Mouse (Mus musculus): ENCODE data around the gene Lce1b.
"Not testable (repeated sequence)": the region's sequence is repeated elsewhere in the genome, so short reads cannot be mapped to it uniquely, and the experiment has no call there.

Lce1b gene

DNA sequence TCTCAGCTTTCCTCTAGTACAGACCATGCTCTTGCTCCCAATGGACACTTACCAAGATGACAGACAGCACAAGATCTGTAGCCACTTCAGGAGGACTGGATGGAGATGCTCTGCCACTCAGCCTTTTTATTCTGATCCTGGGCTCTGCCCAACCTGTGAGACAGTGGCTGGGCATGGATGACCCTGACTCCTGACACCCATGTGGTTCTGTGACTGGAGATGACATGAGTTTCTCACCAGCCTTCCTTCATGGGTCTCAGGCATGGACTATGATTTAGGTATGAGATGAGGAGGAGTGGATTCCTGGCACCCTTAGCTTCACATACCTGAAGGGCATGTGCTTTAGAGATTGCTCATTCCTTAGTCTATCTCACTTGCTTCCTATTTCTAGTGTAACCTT, at the start of gene Lce1b:
Gene Lce1b (minus strand): TSS at position 101 of the 400 bp plus-strand sequence.
- CTCF ChIA-PET, result no interaction called here

DNA sequence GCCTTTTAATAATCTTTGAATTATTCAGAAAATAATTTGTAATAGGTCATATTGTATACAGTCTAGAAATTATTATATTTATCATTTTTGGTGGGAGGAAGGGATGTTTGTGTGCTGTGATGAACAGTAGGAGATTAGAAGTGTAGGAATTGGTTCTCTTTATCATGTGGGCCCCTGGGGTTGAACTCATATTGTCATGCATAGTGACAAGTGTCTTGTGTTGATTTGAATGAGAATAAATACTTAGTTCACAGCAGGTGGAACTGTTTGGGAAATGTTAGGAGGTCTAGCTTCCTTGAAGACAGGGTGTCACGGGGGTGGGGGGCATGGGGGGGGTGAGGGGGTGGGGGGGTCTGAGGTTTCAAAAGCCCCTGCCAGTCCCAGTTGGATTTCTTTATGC, 37.9 kb upstream of the Lce1b start:
- CTCF ChIA-PET, result no interaction called here

DNA sequence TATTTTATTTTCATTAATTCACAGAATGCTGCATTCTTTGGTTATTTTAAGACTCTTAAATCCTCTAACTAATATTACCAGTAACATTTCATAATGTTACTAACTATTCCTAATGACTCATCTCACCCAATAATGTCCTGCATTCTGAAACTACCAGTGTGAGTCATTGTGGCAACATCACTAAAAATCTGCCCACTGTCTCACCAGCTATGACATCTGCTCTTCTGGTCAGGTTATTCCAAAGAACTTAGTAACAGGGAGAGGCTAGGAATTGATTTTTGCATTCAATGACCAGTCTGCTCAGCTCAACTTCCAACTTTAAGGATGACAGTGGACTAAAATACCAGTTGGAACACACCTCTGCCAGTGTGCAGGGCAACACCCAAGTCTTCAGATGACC, 35.0 kb upstream of the Lce1b start:
- CTCF ChIA-PET, result no interaction called here

DNA sequence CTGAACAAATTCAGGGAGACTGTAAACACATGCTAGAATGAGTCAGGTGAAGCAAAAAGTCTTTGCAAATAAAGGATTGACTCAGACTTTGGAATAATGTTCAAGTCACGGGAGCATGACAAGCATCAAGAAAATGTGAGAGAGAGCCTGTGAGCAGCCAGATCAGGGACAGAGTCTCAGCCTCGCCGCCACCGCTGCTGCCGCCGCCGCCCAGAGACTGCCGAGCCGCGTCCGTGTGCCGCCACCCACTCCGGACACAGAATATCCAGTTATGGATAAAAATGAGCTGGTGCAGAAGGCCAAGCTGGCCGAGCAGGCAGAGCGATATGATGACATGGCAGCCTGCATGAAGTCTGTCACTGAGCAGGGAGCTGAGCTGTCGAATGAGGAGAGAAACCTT, 32.4 kb upstream of the Lce1b start:
- CTCF ChIA-PET, result not testable (repeated sequence)

DNA sequence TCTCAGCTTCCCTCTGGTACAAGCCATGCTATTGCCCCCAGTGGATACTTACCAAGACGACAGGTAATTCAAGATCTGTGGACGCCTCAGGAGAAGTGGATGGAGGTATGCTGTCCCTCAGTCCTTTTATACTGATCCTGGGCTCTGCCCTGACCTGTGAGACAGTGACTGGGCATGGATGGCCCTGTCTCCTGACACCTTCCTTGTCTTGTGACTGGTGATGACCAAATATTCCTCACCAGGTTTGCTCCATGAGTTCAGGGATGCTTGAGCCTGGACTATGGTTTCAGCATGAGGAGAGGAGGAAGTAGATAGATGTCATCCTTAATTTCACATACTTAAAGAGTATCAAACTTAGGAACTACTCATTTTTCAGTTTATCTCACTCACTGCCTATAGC, 30.4 kb upstream of the Lce1b start, which contains the start of gene Lce1d:
Gene Lce1d (minus strand): TSS at position 101 of the 400 bp plus-strand sequence.
- CTCF ChIA-PET, result no interaction called here

DNA sequence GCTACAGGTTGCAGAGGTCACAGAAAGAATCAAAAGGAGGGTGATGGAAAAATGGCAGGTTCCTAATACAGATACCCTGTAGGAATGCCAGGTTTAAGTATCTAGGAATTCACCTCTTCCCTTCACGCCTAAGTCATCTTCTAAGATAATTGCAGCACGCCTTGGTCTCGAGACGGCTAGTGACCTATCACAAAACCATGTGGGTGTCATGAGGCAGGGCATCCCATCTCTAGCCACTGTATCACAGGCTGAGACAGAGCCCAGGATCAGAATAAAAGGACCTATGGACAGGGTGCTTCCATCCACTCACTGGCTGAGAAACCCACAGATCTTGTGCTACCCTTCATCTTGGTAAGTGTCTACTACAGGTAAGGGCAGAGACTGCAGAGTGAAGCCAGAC, 22.2 kb upstream of the Lce1b start, which contains the start of gene Lce1c:
Gene Lce1c (plus strand): TSS at position 301 of the 400 bp plus-strand sequence.
- CTCF ChIA-PET, result no interaction called here

DNA sequence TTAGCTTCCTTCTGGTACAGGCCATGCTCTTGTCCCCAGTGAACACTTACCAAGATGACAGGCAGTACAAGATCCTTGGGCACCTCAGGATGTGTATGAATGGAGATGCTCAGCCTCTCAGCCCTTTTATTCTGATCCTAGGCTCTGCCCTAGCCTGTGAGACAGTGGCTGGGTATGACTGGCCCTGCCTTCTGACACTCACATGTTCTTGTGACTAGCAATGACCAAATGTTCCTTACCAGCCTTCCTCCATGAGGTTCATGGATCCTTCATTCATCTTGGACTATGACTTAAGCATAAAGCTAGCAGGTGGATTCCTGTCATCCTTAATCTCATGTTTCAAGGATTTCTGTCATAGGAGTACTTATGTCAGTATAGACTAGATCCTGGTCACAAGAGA, 13.5 kb upstream of the Lce1b start, which contains the start of gene Lce1a2:
Gene Lce1a2 (minus strand): TSS at position 101 of the 400 bp plus-strand sequence.
- CTCF ChIA-PET, result no interaction called here

DNA sequence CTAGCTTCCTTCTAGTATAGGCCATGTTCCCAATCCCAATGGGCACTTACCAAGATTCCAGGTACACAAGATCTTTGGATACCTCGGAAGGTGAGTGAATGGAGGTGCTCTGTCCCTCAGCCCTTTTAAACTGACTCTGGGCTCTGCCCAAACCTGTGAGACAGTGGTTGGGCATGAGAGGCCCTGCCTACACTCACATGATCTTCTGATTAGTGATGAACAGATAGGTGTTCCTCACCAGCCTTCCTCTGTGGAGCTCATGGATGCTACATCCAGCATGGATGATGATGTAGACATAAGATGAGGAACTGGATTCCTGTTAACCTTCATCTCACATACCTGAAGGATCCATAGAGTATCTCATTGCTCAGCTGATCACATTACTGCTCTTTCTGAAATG, 8.5 kb downstream of the Lce1b start, which contains the start of gene Lce1a1:
Gene Lce1a1 (minus strand): TSS at position 101 of the 400 bp plus-strand sequence.
- CTCF ChIA-PET, result no interaction called here

DNA sequence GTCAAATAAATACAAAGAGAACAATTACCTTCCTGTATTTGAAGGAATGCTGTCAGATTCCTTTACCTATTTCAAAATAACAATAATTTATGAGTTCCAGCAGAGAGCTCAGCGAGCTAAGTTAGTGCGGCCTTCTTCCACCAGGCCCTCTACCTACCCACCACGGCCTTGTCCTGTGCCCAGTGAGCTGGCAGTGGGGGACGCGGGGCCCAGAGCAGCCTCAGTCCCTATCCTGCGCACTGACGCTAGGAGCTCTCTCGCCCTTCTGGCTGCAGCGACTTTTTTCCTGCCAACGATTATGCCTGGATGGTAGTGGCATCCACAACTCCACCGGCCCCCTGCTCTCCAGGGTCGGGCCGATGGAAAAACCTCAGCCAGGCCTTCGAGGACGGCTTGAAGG, 16.9 kb downstream of the Lce1b start:
- CTCF ChIA-PET, result no interaction called here

DNA sequence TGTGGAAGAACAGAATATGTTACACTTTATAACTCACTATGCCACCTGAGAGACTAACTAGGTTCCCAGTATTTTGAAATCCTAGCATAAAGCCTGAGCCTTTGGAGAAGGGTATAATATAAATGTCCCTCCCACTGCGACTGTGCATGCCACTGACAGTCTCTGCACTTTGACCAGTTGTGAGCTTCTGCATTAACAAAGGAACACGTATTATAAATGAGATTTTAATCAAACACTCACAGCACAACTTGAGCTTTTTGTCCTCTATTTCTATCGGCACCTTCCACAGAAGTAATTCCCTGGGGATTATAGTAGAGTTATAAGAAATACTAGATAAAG, 18.1 kb downstream of the Lce1b start:
- CTCF ChIA-PET, result no interaction called here

DNA sequence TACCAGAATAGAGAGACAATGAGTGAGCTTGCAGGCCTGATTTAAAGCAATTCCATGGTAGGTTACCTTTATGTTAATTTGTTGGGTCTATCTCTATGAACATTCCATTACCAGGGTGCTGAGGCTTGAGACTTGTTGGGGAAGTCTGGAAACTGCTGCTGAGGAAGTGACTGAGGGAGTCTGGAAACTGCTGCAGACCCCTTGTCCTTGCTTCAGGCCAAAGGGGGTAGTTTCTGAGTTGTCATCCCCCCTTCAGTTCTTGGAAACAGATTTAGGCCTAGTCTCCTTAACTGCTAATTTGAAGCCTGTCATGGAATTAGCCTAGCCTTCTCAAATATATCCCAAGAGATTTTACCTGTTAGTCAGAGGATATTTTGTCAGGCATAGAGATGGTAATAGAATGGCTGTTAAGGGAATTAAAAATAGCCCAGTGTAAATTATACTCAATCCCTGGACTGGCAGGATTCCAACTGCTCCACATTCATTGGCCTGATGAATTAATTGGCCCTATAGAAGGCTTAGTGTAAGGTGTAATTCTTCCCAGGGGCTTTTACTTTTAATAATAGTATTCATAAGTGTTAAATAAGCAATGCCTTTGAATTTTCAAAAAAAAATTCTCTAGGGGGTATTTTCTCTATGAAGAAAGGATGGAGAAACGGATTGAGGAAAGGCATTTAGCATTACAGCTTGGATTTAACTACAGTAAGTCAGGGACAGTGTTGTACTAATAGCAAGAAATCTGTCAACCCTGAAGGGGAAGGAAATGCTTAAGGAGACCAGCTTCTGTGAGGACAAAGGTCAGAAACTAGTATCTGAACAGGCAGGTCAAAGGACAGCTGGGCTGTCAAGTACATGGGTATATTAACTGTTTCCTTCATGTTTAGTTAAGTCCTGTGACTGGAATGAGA, 18.7 kb downstream of the Lce1b start:
- CTCF ChIA-PET, result no interaction called here

DNA sequence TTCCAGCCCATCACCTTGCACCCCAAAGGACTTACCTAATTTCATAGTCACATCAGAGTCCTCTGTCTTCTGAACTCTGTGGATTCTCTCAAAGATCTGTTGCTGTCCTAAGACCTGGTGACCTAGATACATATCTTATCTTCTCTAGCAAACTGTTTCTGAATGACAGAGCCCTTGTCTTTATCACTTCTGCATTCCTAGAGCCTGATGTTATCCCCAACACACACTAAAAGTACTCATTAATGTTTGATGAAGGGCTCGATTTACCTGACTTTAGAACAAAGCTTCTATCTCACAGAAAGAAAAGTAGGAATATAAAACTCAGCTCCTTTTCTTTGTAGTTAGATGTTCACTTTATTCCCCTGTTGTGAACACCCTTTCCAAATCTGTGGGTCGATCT, 35.2 kb downstream of the Lce1b start, which contains the start of gene Lce6a:
Gene Lce6a (minus strand): TSS at position 101 of the 400 bp plus-strand sequence.
- CTCF ChIA-PET, result no interaction called here

DNA sequence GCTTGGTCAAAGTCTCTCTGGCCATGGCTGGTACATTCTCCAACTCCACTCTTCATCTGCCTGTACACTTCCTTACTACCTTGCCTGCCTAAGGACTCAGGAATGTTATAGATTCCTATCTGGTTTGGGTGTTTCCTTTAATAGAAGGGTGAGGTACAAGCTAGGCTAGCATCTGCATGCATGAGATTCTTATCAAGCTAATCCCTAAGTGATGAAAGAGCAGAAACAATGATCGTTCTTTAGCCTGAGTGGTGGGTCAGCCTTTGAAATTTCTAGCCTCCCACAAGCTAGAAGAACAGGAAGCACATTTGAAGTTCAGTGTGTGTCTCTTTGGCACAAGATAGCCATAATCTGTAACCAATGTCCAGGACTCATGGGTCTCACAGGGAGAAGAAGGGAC, 46.9 kb downstream of the Lce1b start:
- CTCF ChIA-PET, result no interaction called here

DNA sequence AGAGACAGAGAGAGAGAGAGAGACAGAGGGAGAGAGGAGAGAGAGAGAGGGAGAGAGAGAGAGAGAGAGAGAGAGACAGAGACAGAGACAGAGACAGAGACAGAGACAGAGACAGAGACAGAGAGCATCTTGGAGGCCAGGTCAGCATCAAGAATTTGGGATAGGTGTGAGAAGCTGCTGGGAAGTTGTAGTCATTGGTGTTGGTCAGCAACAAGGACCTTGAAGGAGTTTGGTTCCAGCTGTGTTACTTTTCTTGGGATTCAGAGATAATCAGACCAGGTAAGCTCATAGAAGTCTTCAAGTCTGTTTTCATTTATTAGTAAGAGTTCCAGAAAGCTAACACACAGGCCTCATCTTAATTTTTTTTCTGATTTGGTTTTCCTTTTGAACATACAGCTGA, 49.3 kb downstream of the Lce1b start, which contains the start of gene 2210017I01Rik:
Gene 2210017I01Rik (minus strand): TSS at position 101 of the 400 bp plus-strand sequence.
- CTCF ChIA-PET, result no interaction called here
